In the genomic region with DNA sequence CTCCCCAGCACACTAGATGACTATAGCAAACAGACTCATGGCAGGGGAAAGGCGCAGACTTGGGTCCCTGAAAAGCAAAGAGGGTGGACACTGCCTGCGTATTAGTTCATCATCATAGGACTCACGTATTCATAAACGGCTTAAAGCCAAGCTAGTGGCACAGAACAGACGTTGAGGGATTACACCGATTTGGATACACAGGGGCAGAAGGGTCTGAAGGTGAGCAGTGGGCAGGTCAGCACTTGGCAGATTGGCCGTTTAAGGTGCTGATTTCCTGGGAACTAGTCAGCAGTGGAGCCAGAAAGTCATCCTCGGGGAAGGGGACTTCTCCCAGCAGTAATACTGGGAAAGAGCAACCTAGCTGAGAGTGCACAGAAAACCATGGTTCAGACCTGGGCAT, we compare ENCODE assay signal across 34 mouse cellular contexts. TPM values are rescaled to one million over a fixed set of nuclear protein-coding genes. Genes with fewer than 3 reads are reported as not detected.
"Had no signal": no experiment of that assay in that cellular context is flagged by ENCODE, and none has a peak within 500 bp of the region (broad histone marks: within the 10 kb centered on the region; RNA-seq: fewer than 3 reads in every experiment).

No protein-coding gene starts in this region.

- H3K9ac ChIP-seq: embryonic facial prominence, embryonic 12.5 days; embryonic facial prominence, embryonic 13.5 days; embryonic facial prominence, embryonic 15.5 days; forebrain, embryonic 12.5 days; forebrain, embryonic 13.5 days; forebrain, embryonic 15.5 days; forebrain, postnatal 0 days had no signal

- H3K9me3 ChIP-seq: embryonic facial prominence, embryonic 10.5 days; embryonic facial prominence, embryonic 12.5 days; embryonic facial prominence, embryonic 13.5 days; embryonic facial prominence, embryonic 15.5 days; forebrain, embryonic 10.5 days; forebrain, embryonic 12.5 days; forebrain, embryonic 13.5 days; forebrain, embryonic 15.5 days had no signal

- H3K27me3 ChIP-seq: embryonic facial prominence, embryonic 12.5 days; embryonic facial prominence, embryonic 13.5 days; embryonic facial prominence, embryonic 15.5 days; forebrain, embryonic 12.5 days; forebrain, embryonic 13.5 days; forebrain, embryonic 15.5 days had no signal

- ATAC-seq: forebrain, embryonic 13.5 days; forebrain, embryonic 14.5 days; forebrain, embryonic 15.5 days; forebrain, embryonic 16.5 days; forebrain, postnatal 0 days had no signal

- DNase-seq: cerebellum, adult 2 months; cerebellum, adult 8-10 months; cerebellum, adult 9-10 months; cerebellum, adult 9-11 months; cerebellum, postnatal 10 days; cerebellum, postnatal 14 days; cerebellum, postnatal 25 days; cerebellum, postnatal 36 days; embryo, embryonic 11 days; forebrain, postnatal 0 days; gastrocnemius, adult 2 months; gastrocnemius, postnatal 10 days; gastrocnemius, postnatal 14 days; gastrocnemius, postnatal 25 days; gastrocnemius, postnatal 36 days; heart, adult 18-20 months; heart, adult 2 months had no signal

- H3K4me3 ChIP-seq: embryonic facial prominence, embryonic 10.5 days; embryonic facial prominence, embryonic 12.5 days; embryonic facial prominence, embryonic 13.5 days; embryonic facial prominence, embryonic 15.5 days; erythroblast, embryonic 14.5 days; forebrain, embryonic 10.5 days; forebrain, embryonic 12.5 days; forebrain, embryonic 13.5 days; forebrain, embryonic 15.5 days; gastrocnemius, adult 2 months; heart, adult 2 months had no signal

- H3K27ac ChIP-seq: embryonic facial prominence, embryonic 10.5 days; embryonic facial prominence, embryonic 12.5 days; embryonic facial prominence, embryonic 13.5 days; embryonic facial prominence, embryonic 15.5 days; forebrain, embryonic 10.5 days; forebrain, embryonic 12.5 days; forebrain, embryonic 13.5 days; forebrain, embryonic 15.5 days; gastrocnemius, adult 2 months; heart, adult 2 months had no signal

- H3K4me2 ChIP-seq: embryonic facial prominence, embryonic 12.5 days; embryonic facial prominence, embryonic 13.5 days; embryonic facial prominence, embryonic 15.5 days; forebrain, embryonic 12.5 days; forebrain, embryonic 13.5 days; forebrain, embryonic 15.5 days had no signal

RNA-seq across cellular contexts. Expression of a gene that starts 33.0 kb away (rescaled TPM):
- total RNA-seq: common myeloid progenitor, adult 5-6 weeks; gastrocnemius, adult 18-20 months; gastrocnemius, adult 2 months; gastrocnemius, adult 8-10 months; gastrocnemius, postnatal 14 days; gastrocnemius, postnatal 25 days; gastrocnemius, postnatal 36 days; gastrocnemius, postnatal 4 days; granulocyte monocyte progenitor cell, adult 5-6 weeks; heart, adult 18-20 months; heart, adult 2 months had no signal
- polyA plus RNA-seq: embryonic facial prominence, embryonic 15.5 days; erythroblast, embryonic 14.5 days; gonadal fat pad, adult 2 months; heart, adult 2 months had no signal
